Mouse (Mus musculus): ENCODE measurements around the gene Rpl36. TPM values are rescaled to one million over a fixed set of nuclear protein-coding genes. Genes with fewer than 3 reads are reported as not detected.

Gene Rpl36
- polyA plus RNA-seq, 2 experiments = 2,347 to 2,960 TPM

GRCm38 (mm10) chr17:56572154-56572553, 41.1 kb upstream of the Rpl36 start:
- Histone ChIP-seq H3K4me3 (replicated peaks; ENCODE audit: low read length) (no peak overlapping the region), H3K27me3 (ENCODE audit: control insufficient read depth, insufficient read depth, low read length) (no peaks in the 10 kb centered on the region), H3K27ac (replicated peaks; ENCODE audit: low read depth, low read length) (no peak overlapping the region), H3K4me2 (replicated peaks; ENCODE audit: low read depth, low read length, severe bottlenecking) (no peak overlapping the region), H3K9ac (ENCODE audit: low read depth, low read length, severe bottlenecking) (no peak overlapping the region), H3K4me1 (ENCODE audit: control insufficient read depth, insufficient read depth, low read length) (no peaks in the 10 kb centered on the region), H3K36me3 (ENCODE audit: control insufficient read depth, insufficient read depth, low read length) (peaks cover 92% of the 10 kb centered on the region), H3K9me3 (ENCODE audit: control insufficient read depth, low read length) (no peaks in the 10 kb centered on the region)
- WGBS = 71% methylated on average over 1 of the region's 1 CpGs
- DNase-seq (ENCODE audit: low spot score) (no peak), ATAC-seq (ENCODE audit: low FRiP score, low read depth) (no peak)
- no peak for TF ChIP-seq POLR2A (IDR thresholded peaks at IDR 0.05; ENCODE audit: borderline replicate concordance, extremely low read depth, insufficient read depth, insufficient read length)

GRCm38 (mm10) chr17:56572939-56573338, 40.3 kb upstream of the Rpl36 start:
- TF ChIP-seq POLR2A (IDR thresholded peaks at IDR 0.05; ENCODE audit: borderline replicate concordance, extremely low read depth, insufficient read depth, insufficient read length) = no peak
- H3K27ac ChIP-seq (replicated peaks; ENCODE audit: low read depth, low read length) = no peak overlapping the region
- no peaks in the 10 kb centered on the region for H3K4me1 ChIP-seq (ENCODE audit: control insufficient read depth, insufficient read depth, low read length)
- H3K4me2 ChIP-seq (replicated peaks; ENCODE audit: low read depth, low read length, severe bottlenecking) = no peak overlapping the region
- H3K9me3 ChIP-seq (ENCODE audit: control insufficient read depth, low read length) = no peaks in the 10 kb centered on the region
- H3K36me3 ChIP-seq (ENCODE audit: control insufficient read depth, insufficient read depth, low read length) = peaks cover 92% of the 10 kb centered on the region
- 96% methylated on average over 3 of the region's 3 CpGs for WGBS
- no peaks in the 10 kb centered on the region for H3K27me3 ChIP-seq (ENCODE audit: control insufficient read depth, insufficient read depth, low read length)
- DNase-seq (ENCODE audit: low spot score) = no peak
- no peak for ATAC-seq (ENCODE audit: low FRiP score, low read depth)
- H3K4me3 ChIP-seq (replicated peaks; ENCODE audit: low read length) = no peak overlapping the region
- no peak overlapping the region for H3K9ac ChIP-seq (ENCODE audit: low read depth, low read length, severe bottlenecking)

- no peaks in the 10 kb centered on the region for H3K9me3 ChIP-seq (ENCODE audit: control insufficient read depth, low read length)
- no peak for ATAC-seq (ENCODE audit: low FRiP score, low read depth)
Observed at GRCm38 (mm10) chr17:56583071-56583470, 30.1 kb upstream of the Rpl36 start.

GRCm38 (mm10) chr17:56583611-56584256, 29.5 kb upstream of the Rpl36 start:
- Histone ChIP-seq H3K27ac (replicated peaks; ENCODE audit: low read depth, low read length) (peak overlapping the region; percentile 91), H3K4me1 (ENCODE audit: control insufficient read depth, insufficient read depth, low read length) (peaks cover 27% of the 10 kb centered on the region), H3K9ac (ENCODE audit: low read depth, low read length, severe bottlenecking) (peak overlapping the region; percentile 85), H3K9me3 (ENCODE audit: control insufficient read depth, low read length) (no peaks in the 10 kb centered on the region), H3K36me3 (ENCODE audit: control insufficient read depth, insufficient read depth, low read length) (peaks cover 68% of the 10 kb centered on the region), H3K4me3 (replicated peaks; ENCODE audit: low read length) (peak overlapping the region; percentile 86), H3K4me2 (replicated peaks; ENCODE audit: low read depth, low read length, severe bottlenecking) (peak overlapping the region; percentile 89), H3K27me3 (ENCODE audit: control insufficient read depth, insufficient read depth, low read length) (no peaks in the 10 kb centered on the region)
- 5% methylated on average over 18 of the region's 33 CpGs for WGBS
- TF ChIP-seq POLR2A (IDR thresholded peaks at IDR 0.05; ENCODE audit: borderline replicate concordance, extremely low read depth, insufficient read depth, insufficient read length) = no peak
- ATAC-seq (ENCODE audit: low FRiP score, low read depth) (no peak), DNase-seq (ENCODE audit: low spot score) (peak; percentile 20)

More at GRCm38 (mm10) chr17:56583071-56583470, 30.1 kb upstream of the Rpl36 start:
- H3K36me3 ChIP-seq (ENCODE audit: control insufficient read depth, insufficient read depth, low read length) = peaks cover 68% of the 10 kb centered on the region
- TF ChIP-seq POLR2A (IDR thresholded peaks at IDR 0.05; ENCODE audit: borderline replicate concordance, extremely low read depth, insufficient read depth, insufficient read length) = no peak
- H3K4me1 ChIP-seq (ENCODE audit: control insufficient read depth, insufficient read depth, low read length) = peaks cover 27% of the 10 kb centered on the region
- peak overlapping the region; percentile 89 for H3K4me2 ChIP-seq (replicated peaks; ENCODE audit: low read depth, low read length, severe bottlenecking)
- WGBS = 81% methylated on average over 1 of the region's 1 CpGs
- H3K4me3 ChIP-seq (replicated peaks; ENCODE audit: low read length) = peak overlapping the region; percentile 86
- DNase-seq (ENCODE audit: low spot score) = no peak
- no peaks in the 10 kb centered on the region for H3K27me3 ChIP-seq (ENCODE audit: control insufficient read depth, insufficient read depth, low read length)
- 0 out of 2 replicates have a peak overlapping the region, but pooled peaks have one; percentile 13 for H3K27ac ChIP-seq (replicated peaks; ENCODE audit: low read depth, low read length)
- peak overlapping the region; percentile 85 for H3K9ac ChIP-seq (ENCODE audit: low read depth, low read length, severe bottlenecking)

- H3K4me1 ChIP-seq (ENCODE audit: control insufficient read depth, insufficient read depth, low read length) = peaks cover 27% of the 10 kb centered on the region
- WGBS = under 1% methylated on average over 52 of the region's 101 CpGs
- DNase-seq (ENCODE audit: low spot score) (peak; percentile 98), ATAC-seq (ENCODE audit: low FRiP score, low read depth) (peak; percentile 93)
- TF ChIP-seq POLR2A (IDR thresholded peaks at IDR 0.05; ENCODE audit: borderline replicate concordance, extremely low read depth, insufficient read depth, insufficient read length) = peak; percentile 68; the same call in 1 of the 2 replicates
- peaks cover 68% of the 10 kb centered on the region for H3K36me3 ChIP-seq (ENCODE audit: control insufficient read depth, insufficient read depth, low read length)
- peak within 1 kb of the TSS; percentile 89 for H3K4me2 ChIP-seq (replicated peaks; ENCODE audit: low read depth, low read length, severe bottlenecking)
- H3K9me3 ChIP-seq (ENCODE audit: control insufficient read depth, low read length) = no peaks in the 10 kb centered on the region
- H3K4me3 ChIP-seq (replicated peaks; ENCODE audit: low read length) = peak within 1 kb of the TSS; percentile 86
- no peaks in the 10 kb centered on the region for H3K27me3 ChIP-seq (ENCODE audit: control insufficient read depth, insufficient read depth, low read length)
- H3K27ac ChIP-seq (replicated peaks; ENCODE audit: low read depth, low read length) = peak within 1 kb of the TSS; percentile 91
- H3K9ac ChIP-seq (ENCODE audit: low read depth, low read length, severe bottlenecking) = peak within 1 kb of the TSS; percentile 90
Observed at GRCm38 (mm10) chr17:56584257-56585130, 28.7 kb upstream of the Rpl36 start, which contains the start of the genes Safb2 and Safb. Gene Safb2, minus strand, starts transcription at chr17:56584585. Gene Safb, plus strand, starts transcription at chr17:56584825.

Measured in limb, embryonic 14.5 days (tissue).